In the genomic region with DNA sequence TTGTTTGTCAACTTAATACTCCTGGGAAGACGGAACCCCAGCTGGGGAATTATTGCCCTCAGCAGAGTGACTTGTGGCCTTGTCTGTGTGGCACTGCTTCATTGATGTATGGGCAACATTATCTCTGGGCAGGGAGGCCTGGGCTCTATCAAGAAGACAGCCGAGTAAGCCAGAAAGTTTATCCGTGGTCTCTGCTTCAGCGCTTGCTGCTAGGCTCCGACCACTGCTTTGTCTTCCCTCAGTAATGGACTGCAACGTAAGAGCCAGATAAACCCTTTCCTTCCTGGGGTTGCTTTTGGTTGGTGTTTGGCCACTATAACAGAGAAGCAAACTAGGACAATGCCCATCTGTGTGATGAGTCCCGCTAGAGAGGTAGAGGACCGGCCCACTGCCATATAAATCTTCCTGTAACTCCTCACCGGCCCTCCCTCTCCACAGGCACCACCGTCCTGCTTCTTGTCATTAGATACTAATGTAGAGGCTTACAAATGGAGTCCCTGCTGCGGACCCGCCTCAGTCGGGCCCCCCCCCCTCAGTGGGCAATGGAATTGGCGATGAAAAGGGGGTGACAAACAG, we compare ENCODE assay signal across 30 mouse cellular contexts. TPM values are rescaled to one million over a fixed set of nuclear protein-coding genes. Genes with fewer than 3 reads are reported as not detected.
DNase-seq lines count a peak whose midpoint lies in the region; ATAC-seq and TF ChIP-seq lines count a peak whose summit lies in the region.
"Had no signal": no experiment of that assay in that cellular context is flagged by ENCODE, and none has a peak within 500 bp of the region (broad histone marks: within the 10 kb centered on the region; RNA-seq: fewer than 3 reads in every experiment).

No protein-coding gene starts in this region.

- no peaks in the 10 kb centered on the region for H3K27me3 ChIP-seq in heart, embryonic 12.5 days (replicated peaks)
- H3K27me3 ChIP-seq in lung, embryonic 14.5 days (ENCODE audit: insufficient read depth, low read length): no peaks in the 10 kb centered on the region
- no peaks in the 10 kb centered on the region for H3K27me3 ChIP-seq in neural tube, embryonic 13.5 days
- H3K27me3 ChIP-seq in hindbrain, embryonic 10.5 days (ENCODE audit: insufficient read depth, poor library complexity, severe bottlenecking): no peaks in the 10 kb centered on the region
- H3K27me3 ChIP-seq: CH12.LX; kidney, embryonic 15.5 days; limb, embryonic 15.5 days; liver, embryonic 13.5 days; midbrain, embryonic 12.5 days had no signal

- H3K4me2 ChIP-seq in heart, embryonic 12.5 days: peak overlapping the region; percentile 29
- no peak overlapping the region for H3K4me2 ChIP-seq in lung, embryonic 14.5 days
- H3K4me2 ChIP-seq in neural tube, embryonic 13.5 days: no peak overlapping the region
- H3K4me2 ChIP-seq: hindbrain, embryonic 14.5 days; kidney, embryonic 15.5 days; limb, embryonic 15.5 days; liver, embryonic 13.5 days; midbrain, embryonic 12.5 days had no signal

- H3K4me1 ChIP-seq in heart, embryonic 12.5 days (replicated peaks): peaks cover 6% of the 10 kb centered on the region; the same call in 1 of the 2 replicates
- no peaks in the 10 kb centered on the region for H3K4me1 ChIP-seq in lung, embryonic 14.5 days (ENCODE audit: insufficient read depth)
- H3K4me1 ChIP-seq in lung, adult 2 months (ENCODE audit: control insufficient read depth, insufficient read depth, low read length): no peaks in the 10 kb centered on the region
- H3K4me1 ChIP-seq in neural tube, embryonic 13.5 days (replicated peaks): 0 out of 2 replicates have a peak, but pooled peaks cover 4% of the 10 kb centered on the region
- H3K4me1 ChIP-seq in hindbrain, embryonic 10.5 days (replicated peaks): no peaks in the 10 kb centered on the region
- H3K4me1 ChIP-seq: kidney, embryonic 15.5 days; limb, embryonic 15.5 days; liver, embryonic 13.5 days; midbrain, embryonic 12.5 days had no signal

- H3K27ac ChIP-seq in heart, embryonic 12.5 days (ENCODE audit: poor library complexity, severe bottlenecking): no peak overlapping the region
- H3K27ac ChIP-seq in lung, embryonic 14.5 days (ENCODE audit: low read depth): no peak overlapping the region
- no peak overlapping the region for H3K27ac ChIP-seq in neural tube, embryonic 13.5 days (replicated peaks)
- H3K27ac ChIP-seq in hindbrain, embryonic 10.5 days: no peak overlapping the region
- H3K27ac ChIP-seq: hindbrain, embryonic 14.5 days; kidney, embryonic 15.5 days; limb, embryonic 15.5 days; liver, embryonic 13.5 days; midbrain, embryonic 12.5 days had no signal

- intact Hi-C loops in heart, postnatal 14 days (cut with DNase I): no loop called here

- DNase-seq in embryo, embryonic 10 days (ENCODE audit: low spot score): peak; percentile 10
- no peak for DNase-seq in embryo, embryonic 11 days
- DNase-seq in heart, postnatal 14 days: no peak
- peak; percentile 50 for DNase-seq in lung, embryonic 14.5 days
- no peak for DNase-seq in lung, adult 2 months
- DNase-seq in hindbrain, embryonic 10.5 days (ENCODE audit: low spot score): no peak
- DNase-seq: adrenal gland, postnatal 10 days; cerebellum, adult 8-10 months; cerebellum, postnatal 25 days; heart, postnatal 10 days; kidney, postnatal 36 days; liver, embryonic 13.5 days; lung, adult 18-20 months; lung, postnatal 36 days; thymus, adult 2 months; thymus, postnatal 4 days had no signal

- ATAC-seq in heart, embryonic 12.5 days (ENCODE audit: insufficient number of reproducible peaks, low FRiP score): peak; percentile 36; the same call in 1 of the 2 replicates
- peak; percentile 44; the same call in 1 of the 2 replicates for ATAC-seq in lung, embryonic 14.5 days (ENCODE audit: insufficient read depth)
- peak; percentile 79; the same call in 1 of the 2 replicates for ATAC-seq in neural tube, embryonic 13.5 days (ENCODE audit: low read depth)
- ATAC-seq: activated CD4-positive, CD25-positive, alpha-beta regulatory T cell, adult 4 months; forebrain, embryonic 16.5 days; intestine, postnatal 0 days had no signal

- no peak overlapping the region for H3K9ac ChIP-seq in heart, embryonic 12.5 days
- H3K9ac ChIP-seq in lung, embryonic 14.5 days: no peak overlapping the region
- no peak overlapping the region for H3K9ac ChIP-seq in neural tube, embryonic 13.5 days
- H3K9ac ChIP-seq: hindbrain, embryonic 14.5 days; kidney, embryonic 15.5 days; limb, embryonic 15.5 days; liver, embryonic 13.5 days; midbrain, embryonic 12.5 days had no signal

- H3K36me3 ChIP-seq in heart, embryonic 12.5 days: no peaks in the 10 kb centered on the region
- H3K36me3 ChIP-seq in lung, embryonic 14.5 days (ENCODE audit: insufficient read depth): no peaks in the 10 kb centered on the region
- no peaks in the 10 kb centered on the region for H3K36me3 ChIP-seq in neural tube, embryonic 13.5 days
- H3K36me3 ChIP-seq in hindbrain, embryonic 10.5 days: no peaks in the 10 kb centered on the region
- H3K36me3 ChIP-seq: limb, embryonic 15.5 days; liver, embryonic 13.5 days; midbrain, embryonic 12.5 days had no signal

- peaks cover 5% of the 10 kb centered on the region; the same call in 1 of the 2 replicates for H3K9me3 ChIP-seq in heart, embryonic 12.5 days (replicated peaks)
- no peaks in the 10 kb centered on the region for H3K9me3 ChIP-seq in lung, embryonic 14.5 days (ENCODE audit: low read depth, low read length)
- no peaks in the 10 kb centered on the region for H3K9me3 ChIP-seq in neural tube, embryonic 13.5 days
- 0 out of 2 replicates have a peak, but pooled peaks cover 4% of the 10 kb centered on the region for H3K9me3 ChIP-seq in hindbrain, embryonic 10.5 days
- H3K9me3 ChIP-seq: kidney, embryonic 15.5 days; limb, embryonic 15.5 days; liver, embryonic 13.5 days; midbrain, embryonic 12.5 days had no signal

- WGBS in heart, embryonic 12.5 days: 38% methylated on average over 14 of the region's 14 CpGs
- WGBS in lung, embryonic 14.5 days: 55% methylated on average over 14 of the region's 14 CpGs
- 71% methylated on average over 14 of the region's 14 CpGs for WGBS in lung, adult 2 months
- WGBS in neural tube, embryonic 13.5 days: 29% methylated on average over 14 of the region's 14 CpGs
- WGBS in hindbrain, embryonic 10.5 days: 85% methylated on average over 14 of the region's 14 CpGs

- H3K4me3 ChIP-seq in heart, embryonic 12.5 days: no peak overlapping the region
- no peak overlapping the region for H3K4me3 ChIP-seq in lung, embryonic 14.5 days (ENCODE audit: low read depth, low read length)
- no peak overlapping the region for H3K4me3 ChIP-seq in lung, adult 2 months (replicated peaks; ENCODE audit: extremely low read depth, low read depth, low read length)
- no peak overlapping the region for H3K4me3 ChIP-seq in neural tube, embryonic 13.5 days
- H3K4me3 ChIP-seq in hindbrain, embryonic 10.5 days: no peak overlapping the region
- H3K4me3 ChIP-seq: erythroblast, embryonic 14.5 days; kidney, embryonic 15.5 days; limb, embryonic 15.5 days; liver, embryonic 13.5 days; midbrain, embryonic 12.5 days; myocyte had no signal

- no peak for TF ChIP-seq POLR2A in lung, adult 2 months (IDR thresholded peaks at IDR 0.05; ENCODE audit: borderline replicate concordance, extremely low read depth, low read depth, low read length)

- no peak for TF ChIP-seq CTCF in lung, embryonic 14.5 days (IDR thresholded peaks at IDR 0.05; ENCODE audit: low read depth)
- no peak for TF ChIP-seq CTCF in lung, adult 2 months (IDR thresholded peaks at IDR 0.05; ENCODE audit: insufficient read depth, low read length)

RNA-seq across cellular contexts. Expression of gene Kl, which starts 25.1 kb away (rescaled TPM):
- 0.45 and 0.65 TPM in 2 replicates for polyA plus RNA-seq in heart, embryonic 12.5 days (2016; fragmentation: Nextera tagmentation; extraction: Ambion mirVana)
- total RNA-seq in heart, postnatal 14 days (2021): under 1 TPM; 0.10 TPM
- polyA plus RNA-seq in lung, embryonic 14.5 days (2014; fragmentation: Nextera tagmentation; extraction: Ambion mirVana): 0.16 and 0.30 TPM in 2 replicates
- polyA plus RNA-seq in lung, adult 2 months (2012; rRNA removed): 0.22 and 0.41 TPM in 2 replicates
- polyA plus RNA-seq in neural tube, embryonic 13.5 days (2015; fragmentation: Nextera tagmentation; extraction: Ambion mirVana): 0.46 and 0.58 TPM in 2 replicates
- not detected in 2 replicates for polyA plus RNA-seq in hindbrain, embryonic 10.5 days (2016; fragmentation: Nextera tagmentation; extraction: Ambion mirVana)
- total RNA-seq: CH12.LX; megakaryocyte, adult 5-6 weeks had no signal
- polyA plus RNA-seq: C2C12; erythroblast, embryonic 14.5 days; myocyte had no signal

Comparison
In these comparisons a context has a peak if more than half of its experiments do, and no peak if none do; other contexts are left out.
1. DNase-seq: peak in embryo, embryonic 10 days (single experiment) and lung, embryonic 14.5 days (single experiment); none in embryo, embryonic 11 days (single experiment), heart, postnatal 14 days (0 of 2), lung, adult 2 months (single experiment) and hindbrain, embryonic 10.5 days (single experiment).
2. Peak in every context shown above with its lines, with median percentiles within 50 percentile points of each other: ATAC-seq.